Mouse (Mus musculus): ENCODE data around the gene Sh3gl3.
A peak's percentile ranks its signal among the peaks of the same experiment; 100 is the strongest.

Gene Sh3gl3

DNA sequence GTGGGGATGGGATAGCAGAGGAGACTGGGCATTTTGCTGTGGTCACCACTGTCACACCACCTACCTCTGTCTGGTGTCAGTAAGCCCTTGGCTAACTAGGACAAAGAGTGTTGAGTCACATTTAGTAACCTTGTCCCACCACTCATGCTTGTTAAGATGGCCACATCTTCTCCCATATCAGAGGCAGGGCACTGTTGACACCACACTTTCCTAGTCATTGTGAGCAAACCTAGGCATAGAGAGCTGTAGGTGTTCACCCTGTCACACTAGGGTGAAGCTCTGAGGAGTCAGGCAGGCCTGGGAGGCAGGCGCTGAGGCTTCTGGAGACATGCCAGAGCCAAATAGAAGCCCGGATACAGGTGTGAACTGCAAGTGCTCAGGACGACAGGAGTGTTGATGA, at the start of gene Sh3gl3:
Gene Sh3gl3 (plus strand): TSS at position 301 of the 400 bp plus-strand sequence.
- no peak for DNase-seq (ENCODE audit: extremely low spot score, low spot score)

GRCm38 (mm10) chr7:82138196-82138595, 35.4 kb upstream of the Sh3gl3 start:
- DNase-seq (ENCODE audit: extremely low spot score, low spot score), result no peak

- no peak for DNase-seq (ENCODE audit: extremely low spot score, low spot score)
Observed at GRCm38 (mm10) chr7:82147151-82147550, 26.5 kb upstream of the Sh3gl3 start.

- no peak for DNase-seq (ENCODE audit: extremely low spot score, low spot score)
Observed at GRCm38 (mm10) chr7:82164681-82165080, 9.0 kb upstream of the Sh3gl3 start.

GRCm38 (mm10) chr7:82174571-82175326, 1.1 kb downstream of the Sh3gl3 start:
- peak; percentile 85 for DNase-seq (ENCODE audit: extremely low spot score, low spot score)

DNA sequence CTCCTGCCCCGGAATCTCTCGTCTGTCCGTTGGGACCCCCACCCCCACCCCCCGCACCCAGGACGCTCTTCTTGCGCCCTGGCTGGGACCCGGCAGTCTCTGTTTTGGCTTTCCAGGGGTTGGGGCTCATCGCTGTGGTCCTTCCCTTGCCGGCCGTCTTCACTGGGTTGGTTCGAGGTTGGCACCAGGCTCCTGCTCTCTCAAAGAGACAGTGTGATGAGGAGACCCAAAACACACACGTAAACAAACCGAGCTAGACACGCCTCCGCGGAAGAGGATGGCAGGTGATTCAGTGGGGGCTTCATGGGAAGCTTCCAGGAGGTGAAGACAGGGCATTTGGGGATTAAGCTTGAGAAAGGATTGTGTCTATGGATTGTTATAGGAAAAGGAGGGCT, 1.7 kb downstream of the Sh3gl3 start:
- DNase-seq (ENCODE audit: extremely low spot score, low spot score), result no peak

- DNase-seq (ENCODE audit: extremely low spot score, low spot score), result no peak
Observed at GRCm38 (mm10) chr7:82176192-82176591, 2.6 kb downstream of the Sh3gl3 start.

- DNase-seq (ENCODE audit: extremely low spot score, low spot score), result no peak
Observed at GRCm38 (mm10) chr7:82177336-82177735, 3.7 kb downstream of the Sh3gl3 start.

GRCm38 (mm10) chr7:82180919-82181318, 7.3 kb downstream of the Sh3gl3 start:
- no peak for DNase-seq (ENCODE audit: extremely low spot score, low spot score)

DNA sequence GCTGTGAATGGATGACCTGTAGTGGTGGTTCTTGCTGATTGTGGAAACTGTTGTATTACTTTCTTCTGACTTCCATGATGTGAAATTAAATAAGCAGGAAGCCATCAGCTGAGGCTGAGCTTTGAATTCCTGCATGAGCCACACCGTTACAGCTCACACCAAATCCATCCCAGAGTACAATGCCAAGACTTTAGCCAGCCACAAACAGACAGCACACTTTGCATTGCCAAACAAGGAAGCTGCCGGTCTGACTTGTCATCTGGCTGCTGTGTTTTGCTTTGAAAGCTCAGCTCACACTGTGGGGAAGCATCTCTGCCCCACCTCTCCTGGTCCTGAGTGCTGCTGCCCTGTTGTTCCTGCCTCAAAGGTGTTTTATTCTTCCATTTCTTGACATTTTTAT, 9.1 kb downstream of the Sh3gl3 start:
- DNase-seq (ENCODE audit: extremely low spot score, low spot score), result no peak

- DNase-seq (ENCODE audit: extremely low spot score, low spot score), result no peak
Observed at GRCm38 (mm10) chr7:82191604-82192003, 18.0 kb downstream of the Sh3gl3 start.

GRCm38 (mm10) chr7:82192512-82192911, 18.9 kb downstream of the Sh3gl3 start:
- no peak for DNase-seq (ENCODE audit: extremely low spot score, low spot score)

DNA sequence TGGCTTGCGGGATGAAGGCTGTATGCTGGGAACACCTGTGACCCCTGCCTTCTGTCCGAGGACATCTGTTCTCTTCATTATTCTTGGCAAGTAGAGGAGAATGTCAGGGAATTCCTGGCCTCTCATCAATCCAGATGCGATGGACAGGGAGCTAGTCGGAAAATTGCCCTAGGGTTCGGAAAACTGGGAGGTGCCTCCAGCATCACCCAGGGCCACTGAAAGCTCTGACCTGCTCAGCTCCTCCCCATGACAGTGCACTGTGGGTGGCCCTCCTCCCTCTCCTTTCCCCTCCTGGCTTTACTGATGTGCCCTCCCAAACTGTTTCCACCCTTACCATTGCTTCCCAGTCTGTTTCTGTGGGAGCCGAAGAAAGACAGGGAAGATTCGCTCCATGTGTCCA, 29.5 kb downstream of the Sh3gl3 start:
- peak; percentile 41 for DNase-seq (ENCODE audit: extremely low spot score, low spot score)

DNA sequence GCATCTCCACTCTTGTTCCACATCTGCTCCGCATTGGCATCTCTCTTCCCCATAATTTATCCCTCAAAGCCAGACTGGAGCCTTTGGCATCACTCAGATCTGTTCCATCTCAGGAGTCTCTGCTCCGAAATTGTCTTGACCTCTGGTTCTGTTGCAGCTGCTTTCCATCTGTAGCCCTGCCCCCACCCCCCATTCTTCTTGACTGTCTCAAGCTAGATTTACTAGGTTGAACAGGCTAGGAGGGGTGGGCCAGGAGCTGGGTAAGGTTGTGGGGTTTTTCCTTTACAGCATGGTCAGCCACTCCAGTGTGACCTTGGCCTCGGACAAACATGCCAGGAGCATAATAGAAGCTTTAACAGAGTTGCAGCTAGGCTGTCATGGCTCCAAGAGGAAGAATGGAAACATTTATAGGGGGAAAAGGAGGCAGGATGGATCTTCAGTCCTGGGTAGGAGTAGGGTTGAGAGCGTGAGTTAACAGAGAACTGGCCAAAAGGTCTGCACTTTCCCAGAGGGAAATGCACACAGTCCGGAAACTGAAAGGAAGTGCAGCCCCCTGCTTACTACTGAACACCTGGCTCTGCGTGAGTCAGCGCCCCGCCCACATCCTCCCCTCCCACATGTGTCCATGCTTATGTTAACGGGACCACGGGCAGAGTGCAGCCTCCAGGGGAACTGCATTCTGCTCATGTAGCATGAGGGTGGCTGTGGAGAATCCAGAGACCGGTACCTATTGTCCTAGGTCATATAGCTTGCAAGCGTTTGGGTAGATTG, 30.6 kb downstream of the Sh3gl3 start:
- DNase-seq (ENCODE audit: extremely low spot score, low spot score), result peak; percentile 64

GRCm38 (mm10) chr7:82204975-82205374, 31.3 kb downstream of the Sh3gl3 start:
- DNase-seq (ENCODE audit: extremely low spot score, low spot score), result no peak

- DNase-seq (ENCODE audit: extremely low spot score, low spot score), result no peak
Observed at GRCm38 (mm10) chr7:82206787-82207186, 33.1 kb downstream of the Sh3gl3 start.

DNA sequence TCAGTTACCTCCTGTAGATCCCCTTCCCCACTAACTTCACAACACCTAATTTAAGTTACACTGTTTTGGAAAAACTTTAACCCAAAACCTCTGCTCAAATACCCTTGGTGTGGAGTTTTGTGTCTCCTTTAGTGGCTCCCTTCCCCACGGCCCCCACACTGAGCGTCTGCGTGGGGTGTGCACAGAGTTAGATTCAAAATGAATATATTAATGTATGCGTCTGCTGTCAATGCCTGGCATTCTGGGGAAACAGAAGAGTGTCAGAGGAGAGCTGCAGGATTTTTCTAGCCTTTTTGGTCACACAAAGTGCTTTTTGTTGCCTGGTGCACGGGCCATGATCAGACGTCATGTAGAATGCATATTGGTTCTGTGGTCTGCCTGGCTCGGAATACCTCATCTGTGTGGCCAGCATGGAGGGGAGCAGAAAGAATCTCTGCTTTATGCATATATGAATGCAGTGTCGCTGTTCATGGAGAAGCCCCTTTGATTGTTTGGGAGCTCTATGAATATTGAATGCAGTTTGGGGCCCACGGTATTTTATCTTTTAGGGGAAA, 47.8 kb downstream of the Sh3gl3 start:
- no peak for DNase-seq (ENCODE audit: extremely low spot score, low spot score)

GRCm38 (mm10) chr7:82223906-82224846, 50.5 kb downstream of the Sh3gl3 start:
- DNase-seq (ENCODE audit: extremely low spot score, low spot score), result no peak

- DNase-seq (ENCODE audit: extremely low spot score, low spot score), result no peak
Observed at GRCm38 (mm10) chr7:82233201-82233600, 59.6 kb downstream of the Sh3gl3 start.

- no peak for DNase-seq (ENCODE audit: extremely low spot score, low spot score)
Observed at GRCm38 (mm10) chr7:82234010-82234897, 60.6 kb downstream of the Sh3gl3 start.

Measured in neural tube, embryonic 10.5 days (tissue).